Mouse (Mus musculus) C2C12 (cell line): Measurements from ENCODE around the gene Ugcg.

Source experiments
- CTCF ChIP-seq: IDR thresholded peaks from one replicate; pipeline ENCODE4 v1.5.1; 2011; ENCODE audit not compliant: control insufficient read depth, insufficient read depth, insufficient read length
- MAX ChIP-seq: IDR thresholded peaks from one replicate; pipeline ENCODE4 v1.6.1; 2011; ENCODE audit warnings: mild to moderate bottlenecking, control low read depth
- MYOG ChIP-seq: IDR thresholded peaks from one replicate; pipeline ENCODE4 v1.6.1; 2011; ENCODE audit not compliant: control insufficient read depth, insufficient read length; ENCODE audit errors: extremely low read depth

DNA sequence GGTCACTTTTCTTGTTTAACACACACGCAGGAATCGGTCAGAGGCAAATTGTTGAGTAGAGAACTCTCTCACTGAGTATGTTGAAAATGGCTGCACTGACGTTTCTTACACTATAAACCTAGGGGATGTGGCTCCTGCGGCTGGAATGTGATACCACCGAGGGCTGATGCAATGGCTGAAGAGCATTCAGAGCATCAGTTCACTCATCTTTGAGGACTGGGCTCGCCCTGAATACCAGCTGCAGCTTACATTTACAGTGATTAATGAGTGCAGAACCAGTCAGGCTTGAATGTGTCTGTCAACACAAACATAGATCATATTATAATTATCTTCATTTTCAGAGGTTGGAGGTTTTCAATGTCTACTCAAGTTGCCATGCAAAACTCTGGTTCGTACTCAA, 29.1 kb downstream of the Ugcg start:
- no peak for TF ChIP-seq MAX
- no peak for TF ChIP-seq CTCF
- TF ChIP-seq MYOG, result no peak
